Mouse (Mus musculus) kidney, postnatal 36 days (tissue): ENCODE measurements around the gene Prr36.
"Not testable (repeated sequence)": the region's sequence is repeated elsewhere in the genome, so short reads cannot be mapped to it uniquely, and the experiment has no call there.

ENCODE experiments used
- DNase-seq, 2 experiments: peaks; one replicate each; pipeline ENCODE4 v3.0.0; 2021 to 2022; ENCODE audit warnings: mixed read lengths in 2 of 2

The Prr36 gene

GRCm38 (mm10) chr8:4216791-4217621, at the start of gene Prr36:
Prr36 (minus strand) TSS chr8:4217459.
- no peak for DNase-seq

- no peak for DNase-seq
Measured at GRCm38 (mm10) chr8:4265160-4265914, 48.1 kb upstream of the Prr36 start.

DNA sequence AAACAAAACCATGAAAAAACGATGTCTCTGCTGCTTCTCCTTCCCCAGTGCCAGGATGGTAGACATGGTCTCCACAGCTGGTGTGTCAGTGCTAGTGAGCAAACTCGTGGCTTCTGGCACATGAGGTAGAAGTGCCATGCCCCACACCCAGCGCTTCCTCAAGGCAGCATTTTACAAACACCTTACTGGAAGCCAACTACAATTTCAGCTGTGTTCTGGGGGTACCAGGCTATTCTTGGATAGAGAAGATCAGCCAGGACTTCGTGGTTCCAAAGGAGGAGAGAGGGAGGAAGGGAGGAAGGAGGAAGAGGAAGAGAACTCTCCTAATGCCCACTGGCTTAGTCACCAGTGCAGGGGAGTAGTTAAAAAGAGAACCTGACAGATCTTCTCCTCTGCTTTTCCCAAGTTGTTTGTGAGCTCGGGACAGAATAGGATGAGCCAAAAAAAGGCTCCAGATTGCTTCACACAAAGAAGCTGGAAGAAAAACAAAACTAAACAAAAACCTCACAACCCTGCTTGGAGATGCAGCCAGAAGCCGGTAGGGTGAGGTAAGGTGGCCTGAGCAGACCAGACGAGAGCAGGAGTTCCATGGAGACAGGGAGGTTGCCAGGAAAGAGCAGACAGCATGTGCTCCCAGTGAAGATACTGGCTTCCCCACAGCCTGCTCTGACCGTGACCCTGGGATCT, 46.0 kb upstream of the Prr36 start:
- no peak for DNase-seq

GRCm38 (mm10) chr8:4259805-4260170, 42.5 kb upstream of the Prr36 start:
- no peak for DNase-seq

- DNase-seq, result peak; percentile 97 to 99
Measured at GRCm38 (mm10) chr8:4259125-4259804, 42.0 kb upstream of the Prr36 start, which contains the start of gene Ctxn1. Ctxn1 (minus strand) TSS chr8:4259274.

DNA sequence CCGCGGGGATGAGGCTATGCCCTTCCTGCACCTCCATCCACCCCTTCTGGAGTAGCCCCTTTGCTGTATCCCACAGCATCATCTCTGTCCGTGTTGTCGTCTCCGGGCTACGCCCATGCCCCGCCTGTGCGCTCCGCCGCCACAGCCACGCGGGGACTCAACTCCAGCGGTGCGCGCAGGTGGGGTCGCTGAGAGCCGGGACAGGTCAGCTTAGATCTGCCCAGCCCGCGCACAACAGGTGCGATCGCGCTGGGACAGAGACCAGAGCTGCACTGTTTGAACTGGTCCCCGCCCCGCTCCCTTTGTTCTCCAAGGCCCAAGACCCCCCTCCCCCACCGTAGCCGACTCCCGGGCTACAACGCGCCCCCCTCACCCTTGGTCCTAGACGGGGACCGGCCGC, 41.4 kb upstream of the Prr36 start:
- peak in 1 of 2 experiments; percentile 49 for DNase-seq

DNA sequence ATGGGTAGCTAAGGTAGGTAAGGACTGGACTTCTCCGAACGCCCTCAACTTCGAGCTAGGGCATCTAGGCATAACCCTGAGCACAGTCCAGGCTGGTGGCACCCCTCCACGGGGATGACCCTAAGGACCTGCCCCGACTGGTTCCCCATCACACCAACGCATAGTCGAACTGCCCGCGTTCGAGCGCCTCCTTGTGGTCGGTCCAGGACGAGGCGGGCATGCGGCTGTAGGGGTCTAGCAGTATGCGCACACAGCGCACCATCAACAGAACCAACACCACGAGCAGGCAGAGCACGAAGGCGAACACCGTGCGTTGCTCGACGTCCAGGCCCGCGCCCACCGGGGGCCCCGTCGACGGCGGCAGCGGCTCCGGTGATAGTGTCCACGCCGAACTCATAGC, 41.0 kb upstream of the Prr36 start:
- peak; percentile 50 to 81 for DNase-seq

DNA sequence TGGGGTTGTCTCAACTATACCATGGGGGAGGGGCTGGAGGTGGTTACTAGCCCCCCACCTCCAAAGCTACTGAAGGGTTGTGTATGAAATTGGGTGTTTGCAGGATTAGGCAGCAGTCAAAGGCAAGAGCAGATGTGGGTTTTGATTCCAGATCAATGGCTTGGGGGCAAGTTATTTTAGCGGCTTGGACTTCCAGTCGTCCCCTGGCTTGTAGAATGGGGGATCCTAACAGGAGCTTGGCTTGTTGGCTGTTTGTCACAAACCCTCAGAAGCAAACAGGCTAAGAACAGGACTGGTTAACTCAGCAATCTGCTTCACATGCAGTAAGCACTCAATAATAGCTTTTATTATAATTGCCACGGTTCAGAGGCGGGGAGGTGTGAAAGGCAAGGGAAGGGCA, 40.1 kb upstream of the Prr36 start:
- DNase-seq, result no peak

DNA sequence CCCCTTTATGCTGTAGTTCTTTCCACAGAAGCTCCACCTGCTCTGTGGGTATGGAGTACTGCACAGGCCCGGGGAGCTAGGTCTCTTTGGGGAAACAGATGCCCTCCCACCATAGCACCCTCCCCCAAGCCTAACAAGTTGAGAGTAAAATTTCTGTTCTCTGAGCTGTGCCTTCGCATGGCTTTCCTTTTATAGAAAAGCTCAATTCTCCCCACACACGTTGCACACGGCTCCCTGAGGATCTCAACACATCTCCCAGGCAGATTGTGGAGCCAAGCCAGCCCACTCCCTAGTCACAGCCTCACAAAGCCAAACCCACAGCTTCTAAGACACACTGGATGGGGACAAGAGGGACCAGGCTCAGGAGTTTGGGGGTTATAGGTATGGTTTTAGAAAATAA, 39.7 kb upstream of the Prr36 start:
- no peak for DNase-seq

GRCm38 (mm10) chr8:4255471-4255870, 38.2 kb upstream of the Prr36 start:
- not testable (repeated sequence) for DNase-seq

DNA sequence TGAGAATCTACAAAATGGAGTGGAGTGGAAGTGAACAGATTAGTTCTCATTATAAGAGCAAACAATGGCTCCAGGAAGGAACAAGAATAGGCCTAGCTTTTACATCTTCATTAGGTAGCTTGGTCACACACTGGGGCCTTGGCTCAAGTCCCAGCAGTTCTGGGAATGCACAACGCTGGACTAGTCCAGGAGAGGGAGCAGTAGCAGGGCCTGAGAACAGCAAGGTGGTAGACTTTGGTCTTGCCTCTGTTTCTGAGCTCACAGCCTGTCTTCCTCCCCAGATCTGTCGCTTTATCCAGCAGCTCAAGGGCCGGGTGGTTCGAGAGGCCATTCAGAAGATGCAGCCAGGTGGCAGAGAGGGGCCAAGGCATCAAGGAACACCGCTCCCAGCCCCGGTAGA, 36.7 kb upstream of the Prr36 start:
- peak; percentile 86 to 89 for DNase-seq

- peak; percentile 97 to 99 for DNase-seq
Measured at GRCm38 (mm10) chr8:4252934-4253841, 35.9 kb upstream of the Prr36 start, which contains the start of gene Snapc2. Snapc2 (plus strand) TSS chr8:4253080.

GRCm38 (mm10) chr8:4252116-4252760, 35.0 kb upstream of the Prr36 start:
- no peak for DNase-seq

DNA sequence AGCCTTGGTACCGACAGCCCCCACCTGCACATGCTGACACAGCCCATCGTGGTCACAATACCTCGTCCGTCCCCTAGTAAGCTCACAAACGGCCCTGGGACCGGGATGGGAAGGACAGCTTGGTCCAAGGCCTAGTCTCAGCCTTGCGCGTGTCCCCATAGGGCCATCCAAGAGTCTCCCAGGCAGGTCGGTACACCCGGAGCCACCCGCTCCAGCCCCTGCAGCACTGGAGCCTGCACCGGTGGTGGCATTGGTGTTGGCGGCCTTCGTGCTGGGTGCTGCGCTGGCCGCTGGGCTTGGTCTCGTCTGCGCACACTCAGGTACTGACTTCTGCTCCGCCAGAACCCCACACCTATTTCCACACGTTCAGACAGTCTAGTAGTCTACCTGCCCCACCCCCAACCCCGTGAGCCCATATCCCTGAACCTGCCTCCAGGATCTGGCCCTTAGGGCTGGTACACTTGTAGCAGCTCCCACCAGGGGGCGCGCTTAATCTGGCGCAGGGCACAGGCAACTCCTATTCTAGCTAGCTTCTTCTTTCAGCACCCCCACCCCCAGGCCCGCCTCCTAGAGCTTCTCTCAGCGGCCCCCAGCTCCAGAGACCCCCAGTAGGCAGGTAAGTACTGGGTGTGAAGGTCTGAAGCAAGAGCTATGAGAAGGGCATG, 33.2 kb upstream of the Prr36 start:
- peak; percentile 83 to 95 for DNase-seq

DNA sequence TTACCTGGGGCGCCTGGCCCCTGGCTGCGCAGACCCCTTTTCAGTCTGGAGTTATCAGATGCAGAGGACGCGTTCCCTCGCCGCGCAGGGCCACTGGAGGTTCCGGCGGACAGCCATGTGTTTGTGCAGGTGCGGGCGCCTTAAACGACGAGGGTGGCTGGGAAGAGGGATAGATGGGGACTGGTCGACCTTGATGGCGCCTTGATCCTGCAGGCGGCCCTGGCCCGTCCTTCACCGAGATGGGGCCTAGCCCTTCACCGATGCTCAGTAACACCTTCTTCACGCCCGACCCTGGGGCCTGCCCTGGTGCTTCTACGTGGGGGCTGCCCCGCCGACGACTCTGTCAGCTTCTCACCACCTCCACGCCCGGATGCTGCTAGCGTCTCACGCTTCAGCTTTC, 32.0 kb upstream of the Prr36 start:
- DNase-seq, result peak in 1 of 2 experiments; percentile 30

- no peak for DNase-seq
Measured at GRCm38 (mm10) chr8:4247951-4248540, 30.8 kb upstream of the Prr36 start, which contains the start of gene Tgfbr3l. Tgfbr3l (plus strand) TSS chr8:4248214.

DNA sequence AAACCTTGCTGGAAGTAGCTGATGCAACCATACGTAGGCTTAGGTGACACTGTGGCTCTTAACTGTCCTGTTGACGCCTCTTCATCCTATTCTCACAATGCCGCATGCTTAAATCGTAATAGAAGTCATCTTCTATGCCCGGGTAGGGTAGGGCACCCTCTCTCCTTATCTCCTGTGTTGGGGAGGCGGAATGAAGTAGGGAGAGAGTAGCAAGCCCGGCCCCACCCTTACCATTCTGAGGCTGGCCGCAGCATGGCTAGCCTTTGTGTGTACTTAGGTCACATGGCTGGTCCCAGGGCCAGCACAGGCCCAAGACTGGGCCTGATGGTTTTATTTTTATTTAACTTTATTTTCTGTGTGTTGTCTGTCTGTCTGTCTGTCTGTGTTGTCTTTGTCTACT, 30.0 kb upstream of the Prr36 start:
- DNase-seq, result no peak

DNA sequence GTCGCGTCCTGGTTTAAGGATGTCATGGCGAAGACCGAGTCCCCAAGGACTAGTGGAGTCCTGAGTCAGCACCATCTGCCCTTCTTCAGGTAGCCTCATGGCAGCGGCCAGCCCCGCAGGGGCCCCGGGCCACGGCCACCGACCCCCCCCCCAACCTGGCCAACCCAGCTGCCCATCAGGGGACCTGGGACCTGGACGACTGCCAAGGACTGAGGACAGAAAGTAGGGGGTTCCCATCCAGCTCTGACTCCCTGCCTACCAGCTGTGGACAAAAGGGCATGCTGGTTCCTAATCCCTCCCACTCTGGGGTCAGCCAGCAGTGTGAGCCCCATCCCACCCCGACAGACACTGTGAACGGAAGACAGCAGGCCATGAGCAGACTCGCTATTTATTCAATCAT, 28.5 kb upstream of the Prr36 start:
- no peak for DNase-seq

- no peak for DNase-seq
Measured at GRCm38 (mm10) chr8:4245061-4245460, 27.8 kb upstream of the Prr36 start.
